Mouse (Mus musculus) lung, embryonic 16.5 days (tissue): ENCODE data around the gene Cep68. TPM values are rescaled to one million over a fixed set of nuclear protein-coding genes. Genes with fewer than 3 reads are reported as not detected.
"Not testable (repeated sequence)": the region's sequence is repeated elsewhere in the genome, so short reads cannot be mapped to it uniquely, and the experiment has no call there.

Source experiments
- ATAC-seq: fragments of 200-750 bp; cut with Nextera tagmentation; 2 replicates; pipeline ENCODE4 v1.8.0; 2017; ENCODE audit warnings: low read depth, mild to moderate bottlenecking, moderate library complexity
- H3K27ac ChIP-seq: fragments of 300-500 bp; sonication (generic); 2 replicates; pipeline ENCODE4 v1.5.1; 2014; ENCODE audit warnings: mild to moderate bottlenecking, control low read depth, low read length
- H3K27me3 ChIP-seq: fragments of 300-500 bp; sonication (generic); 2 replicates; pipeline ENCODE4 v1.6.1; 2014; ENCODE audit warnings: low read depth, low read length, mixed read lengths; ENCODE audit not compliant: control insufficient read depth, insufficient read depth
- H3K36me3 ChIP-seq: fragments of 300-500 bp; sonication (generic); 2 replicates; pipeline ENCODE4 v1.6.1; 2014; ENCODE audit warnings: low read length; ENCODE audit not compliant: control insufficient read depth, insufficient read depth
- H3K4me1 ChIP-seq: fragments of 300-500 bp; sonication (generic); replicated peaks from 2 replicates; pipeline ENCODE4 v1.6.1; 2014; ENCODE audit warnings: low read length, mixed read lengths; ENCODE audit not compliant: control insufficient read depth, insufficient read depth
- H3K4me2 ChIP-seq: fragments of 300-500 bp; sonication (generic); 2 replicates; pipeline ENCODE4 v1.6.1; 2014; ENCODE audit warnings: low read depth, low read length, control low read depth
- H3K4me3 ChIP-seq: fragments of 300-500 bp; sonication (generic); 2 replicates; pipeline ENCODE4 v1.5.1; 2014; ENCODE audit warnings: mild to moderate bottlenecking, low read length, control low read depth
- H3K9ac ChIP-seq: fragments of 300-500 bp; sonication (generic); 2 replicates; pipeline ENCODE4 v1.6.1; 2014; ENCODE audit warnings: low read length, control low read depth
- H3K9me3 ChIP-seq: fragments of 300-500 bp; sonication (generic); 2 replicates; pipeline ENCODE4 v1.6.1; 2016; ENCODE audit warnings: low read length; ENCODE audit not compliant: control insufficient read depth
- WGBS: fragments of 180-500 bp; shearing (Covaris S2); extraction: QIAGEN DNeasy Blood & Tissue Kit; methylation state at CpG from one replicate; pipeline ENCODE4 v1.1.7; 2014; 5-methylcytosine and 5-hydroxymethylcytosine counted together
- polyA plus RNA-seq: library from polyadenylated mRNA; unstranded; fragments of >200 nt; fragmentation: Nextera tagmentation; extraction: Ambion mirVana; gene quantifications from 2 replicates; pipeline ENCODE4 v1.2.1, GENCODE M21; 2015

The Cep68 gene
- polyA plus RNA-seq, 1 experiment from 2014 or later = 36.8 TPM

DNA sequence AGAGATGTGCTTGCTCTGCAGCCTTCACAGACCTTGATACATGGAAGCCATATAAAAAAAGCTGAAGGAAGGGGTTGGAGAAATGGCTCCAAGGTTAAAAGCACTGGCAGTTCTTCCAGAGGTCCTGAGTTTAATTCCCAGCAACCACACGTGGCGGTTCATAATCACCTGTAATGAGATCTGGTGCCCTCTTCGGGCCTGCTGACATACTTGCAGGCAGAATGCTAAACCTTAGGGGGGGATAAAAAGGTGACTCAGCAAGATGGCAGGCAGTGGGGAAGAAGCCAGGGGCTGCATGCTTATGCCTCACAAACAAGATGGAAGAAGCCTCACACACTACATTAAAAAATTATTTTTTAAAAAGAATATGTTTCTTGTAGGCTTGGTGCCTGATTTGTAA, 15.0 kb downstream of the Cep68 start:
- no peak overlapping the region for H3K9ac ChIP-seq
- no peaks in the 10 kb centered on the region for H3K9me3 ChIP-seq
- no peaks in the 10 kb centered on the region for H3K4me1 ChIP-seq
- no peak overlapping the region for H3K27ac ChIP-seq
- no peak overlapping the region for H3K4me3 ChIP-seq
- ATAC-seq = no peak
- H3K27me3 ChIP-seq = no peaks in the 10 kb centered on the region
- peaks cover 68% of the 10 kb centered on the region for H3K36me3 ChIP-seq
- H3K4me2 ChIP-seq = no peak overlapping the region
- 65% methylated on average over 3 of the region's 3 CpGs for WGBS

DNA sequence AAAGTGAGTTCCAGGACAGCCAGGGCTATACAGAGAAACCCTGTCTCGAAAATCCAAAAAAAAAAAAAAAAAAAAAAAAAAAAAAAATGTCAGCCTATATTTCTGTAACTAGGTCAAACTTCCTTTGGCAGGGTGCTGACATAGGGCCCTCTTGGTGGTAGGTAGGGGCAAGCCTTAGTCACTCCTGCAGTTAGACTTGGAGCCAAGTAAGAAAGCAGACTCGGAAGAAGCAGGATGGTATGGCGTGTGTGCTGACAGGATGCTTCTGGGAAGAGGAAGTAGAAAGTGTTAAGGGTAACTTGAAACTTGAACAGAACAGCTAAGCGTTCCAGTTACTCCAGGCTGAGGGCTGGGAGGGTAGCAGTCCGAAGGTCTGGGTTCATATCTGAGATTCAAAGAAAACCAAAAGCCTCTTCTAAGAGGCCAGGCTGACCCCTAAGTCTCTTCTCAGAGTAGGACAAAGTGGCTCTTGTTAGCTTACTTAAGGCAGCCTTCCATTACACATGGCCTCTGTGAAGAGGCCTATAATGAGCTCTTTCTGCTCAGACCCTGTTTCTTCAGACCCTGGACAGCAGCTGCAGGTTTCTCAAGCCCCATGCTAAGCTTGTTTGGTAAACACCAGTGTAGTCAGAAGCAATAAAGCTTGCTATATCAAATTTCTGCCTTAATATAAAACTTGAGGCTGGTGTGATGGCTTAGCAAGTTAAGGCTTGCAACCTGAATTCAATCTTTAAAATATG, 17.0 kb downstream of the Cep68 start:
- Histone ChIP-seq H3K27me3 (no peaks in the 10 kb centered on the region), H3K4me3 (no peak overlapping the region)

DNA sequence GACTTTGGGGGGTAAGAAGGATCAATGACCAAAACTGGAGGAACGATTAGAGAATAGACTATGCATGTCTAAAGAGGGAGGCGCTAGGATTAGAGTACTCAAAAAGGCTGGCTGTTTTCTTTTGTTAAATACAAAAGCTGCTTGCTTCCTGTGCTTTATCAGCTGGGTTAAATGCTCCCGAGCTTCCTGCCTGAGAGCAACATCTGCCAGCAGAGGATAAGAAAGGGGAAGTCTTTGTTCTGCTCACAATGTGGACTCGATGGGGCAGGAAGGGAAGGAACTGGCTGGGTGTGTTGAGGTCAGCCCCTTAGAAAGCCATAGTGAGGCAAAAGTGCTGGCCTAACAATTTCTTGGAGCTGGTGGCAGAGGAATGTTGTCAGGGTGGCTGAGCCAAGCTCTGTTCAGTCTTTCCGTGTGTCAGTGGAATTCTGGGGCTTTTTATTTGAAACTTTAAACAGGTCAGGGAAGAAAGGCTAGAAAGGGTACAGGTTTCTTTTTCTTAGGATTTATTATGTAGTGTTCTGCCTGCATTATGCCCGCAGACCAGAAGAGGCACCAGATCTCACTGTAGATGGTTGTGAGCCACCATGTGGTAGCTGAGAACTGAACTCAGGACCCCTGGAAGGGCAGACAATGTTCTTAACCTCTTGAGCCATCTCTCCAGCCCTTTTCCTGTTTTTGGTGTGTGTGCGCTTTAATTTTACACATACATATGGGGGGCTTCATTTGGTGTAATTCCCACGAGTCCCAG, 17.9 kb downstream of the Cep68 start:
- Histone ChIP-seq H3K27ac (peak overlapping the region; percentile 77), H3K9me3 (no peaks in the 10 kb centered on the region), H3K9ac (no peak overlapping the region), H3K36me3 (peaks cover 53% of the 10 kb centered on the region), H3K4me1 (no peaks in the 10 kb centered on the region), H3K27me3 (no peaks in the 10 kb centered on the region), H3K4me2 (no peak overlapping the region), H3K4me3 (no peak overlapping the region)
- 55% methylated on average over 8 of the region's 8 CpGs for WGBS
- peak; percentile 88 for ATAC-seq

More for the DNA sequence above, 17.0 kb downstream of the Cep68 start:
- H3K4me2 ChIP-seq = no peak overlapping the region
- no peaks in the 10 kb centered on the region for H3K9me3 ChIP-seq
- no peaks in the 10 kb centered on the region for H3K4me1 ChIP-seq
- H3K9ac ChIP-seq = no peak overlapping the region
- H3K27ac ChIP-seq = peak overlapping the region; percentile 77
- WGBS = 60% methylated on average over 5 of the region's 5 CpGs
- ATAC-seq = no peak
- H3K36me3 ChIP-seq = peaks cover 62% of the 10 kb centered on the region

DNA sequence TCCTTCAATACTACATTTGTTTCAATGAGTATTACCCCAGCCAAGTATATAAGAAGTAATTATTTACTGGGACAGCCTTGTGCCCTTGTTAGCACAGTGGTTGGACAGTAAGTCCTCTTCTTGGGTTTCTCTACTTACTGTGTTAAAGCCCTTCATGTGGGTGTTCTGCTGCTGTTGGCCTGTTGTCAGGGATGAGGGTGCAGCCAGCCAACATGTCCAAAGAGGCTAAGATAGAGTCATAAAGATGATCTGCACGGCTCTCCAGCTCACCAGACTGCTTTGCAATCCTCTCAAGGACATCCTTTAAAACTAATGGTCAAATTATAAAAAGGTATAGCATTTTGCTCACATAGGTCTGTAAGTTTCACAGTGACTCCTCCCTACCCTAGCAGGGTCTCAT, 18.9 kb downstream of the Cep68 start:
- Histone ChIP-seq H3K27ac (peak overlapping the region; percentile 73), H3K4me3 (no peak overlapping the region), H3K36me3 (peaks cover 56% of the 10 kb centered on the region), H3K9ac (no peak overlapping the region), H3K27me3 (no peaks in the 10 kb centered on the region), H3K4me1 (no peaks in the 10 kb centered on the region), H3K9me3 (no peaks in the 10 kb centered on the region), H3K4me2 (no peak overlapping the region)
- no peak for ATAC-seq
- 81% methylated on average over 1 of the region's 1 CpGs for WGBS

DNA sequence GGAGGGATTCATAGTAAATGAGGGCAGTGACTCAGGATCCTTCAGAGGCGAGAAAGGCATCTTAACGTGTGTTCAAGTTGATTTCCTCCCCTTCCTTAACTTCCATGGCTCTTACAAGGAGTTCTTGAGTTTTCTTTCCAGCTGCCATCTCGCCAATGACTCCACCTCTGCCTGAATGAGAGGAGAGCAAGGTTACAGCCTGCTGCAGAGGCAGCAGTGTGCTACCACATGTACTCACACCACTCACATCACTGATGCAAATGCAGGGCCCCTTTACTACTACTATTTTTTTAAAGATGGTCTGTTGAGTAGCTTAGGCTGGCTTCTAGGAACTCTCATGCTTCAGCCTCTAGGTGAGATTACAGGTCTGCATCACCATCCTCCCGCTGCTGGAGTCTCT, 19.9 kb downstream of the Cep68 start:
- WGBS = 68% methylated on average over 4 of the region's 4 CpGs
- ATAC-seq = no peak

DNA sequence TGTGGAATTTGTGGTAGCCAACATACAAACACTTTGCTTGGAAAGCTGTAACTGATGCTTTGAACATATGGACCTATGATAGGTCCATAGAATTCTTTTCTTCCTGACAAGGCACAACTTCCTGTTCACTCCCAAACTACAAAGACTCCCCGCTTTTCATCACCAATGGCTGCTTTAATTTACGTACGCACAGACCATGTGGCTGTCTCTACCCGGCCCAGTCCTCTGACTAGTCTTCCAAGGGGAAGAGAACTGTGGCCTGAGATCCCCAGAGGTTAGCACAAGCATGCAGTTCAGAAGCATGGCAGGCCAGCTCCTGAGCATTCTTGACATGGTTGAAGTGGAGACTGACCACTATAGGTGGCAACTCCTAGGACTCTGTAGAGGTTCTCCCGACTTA, 20.6 kb downstream of the Cep68 start:
- H3K9me3 ChIP-seq = no peaks in the 10 kb centered on the region
- H3K9ac ChIP-seq = no peak overlapping the region
- no peaks in the 10 kb centered on the region for H3K27me3 ChIP-seq
- no peak overlapping the region for H3K4me3 ChIP-seq
- no peaks in the 10 kb centered on the region for H3K4me1 ChIP-seq
- 70% methylated on average over 5 of the region's 5 CpGs for WGBS
- no peak for ATAC-seq
- H3K27ac ChIP-seq = no peak overlapping the region
- H3K36me3 ChIP-seq = peaks cover 60% of the 10 kb centered on the region
- no peak overlapping the region for H3K4me2 ChIP-seq

More for the DNA sequence above, 19.9 kb downstream of the Cep68 start:
- no peak overlapping the region for H3K4me2 ChIP-seq
- no peak overlapping the region for H3K4me3 ChIP-seq
- H3K9me3 ChIP-seq = no peaks in the 10 kb centered on the region
- no peak overlapping the region for H3K9ac ChIP-seq
- H3K4me1 ChIP-seq = no peaks in the 10 kb centered on the region
- H3K27ac ChIP-seq = peak overlapping the region; percentile 10; the same call in 1 of the 2 replicates
- H3K36me3 ChIP-seq = peaks cover 58% of the 10 kb centered on the region
- no peaks in the 10 kb centered on the region for H3K27me3 ChIP-seq

DNA sequence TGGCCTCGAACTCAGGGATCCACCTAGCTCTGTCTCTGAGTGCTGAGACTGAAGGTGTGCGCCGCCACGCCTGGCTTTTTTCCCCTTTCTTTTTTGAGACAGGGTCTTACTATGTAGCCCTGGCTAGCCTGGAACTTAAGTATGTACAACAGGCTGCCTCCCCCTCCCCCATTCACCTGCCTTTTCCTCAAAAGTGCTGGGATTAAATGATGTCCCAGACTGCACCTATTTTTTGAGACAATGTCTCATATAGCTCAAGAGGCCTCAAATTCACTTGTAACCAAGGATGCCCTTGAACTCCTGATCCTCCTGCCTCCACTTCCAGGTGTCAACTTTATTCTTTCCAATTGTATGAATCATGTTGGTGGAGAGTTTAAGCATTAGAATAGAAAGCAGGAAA, 23.3 kb downstream of the Cep68 start:
- H3K9me3 ChIP-seq = no peaks in the 10 kb centered on the region
- H3K4me2 ChIP-seq = no peak overlapping the region
- WGBS = 94% methylated on average over 4 of the region's 4 CpGs
- H3K27ac ChIP-seq = no peak overlapping the region
- H3K36me3 ChIP-seq = peaks cover 54% of the 10 kb centered on the region
- H3K27me3 ChIP-seq = no peaks in the 10 kb centered on the region
- H3K4me1 ChIP-seq = no peaks in the 10 kb centered on the region
- H3K4me3 ChIP-seq = no peak overlapping the region
- no peak for ATAC-seq
- no peak overlapping the region for H3K9ac ChIP-seq

DNA sequence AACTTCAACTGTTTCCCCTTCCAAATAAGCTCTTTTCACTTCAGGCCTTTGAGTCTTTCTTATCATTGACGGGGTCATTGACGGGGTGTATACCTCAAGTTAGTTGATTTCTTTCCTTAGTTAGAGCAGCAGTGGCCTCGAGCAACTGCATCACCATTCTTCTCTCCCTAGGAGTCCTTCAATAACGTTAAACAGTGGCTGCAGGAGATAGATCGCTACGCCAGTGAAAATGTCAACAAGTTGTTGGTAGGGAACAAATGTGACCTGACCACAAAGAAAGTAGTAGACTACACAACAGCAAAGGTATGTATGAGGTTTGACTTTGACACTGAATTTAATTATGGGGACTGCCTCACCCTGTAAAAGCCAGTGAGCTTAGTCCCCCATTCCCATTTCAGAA, 25.0 kb downstream of the Cep68 start:
- no peaks in the 10 kb centered on the region for H3K9me3 ChIP-seq
- no peak overlapping the region for H3K4me3 ChIP-seq
- H3K9ac ChIP-seq = no peak overlapping the region
- 79% methylated on average over 6 of the region's 6 CpGs for WGBS
- no peak overlapping the region for H3K4me2 ChIP-seq
- peaks cover 44% of the 10 kb centered on the region for H3K36me3 ChIP-seq
- H3K27ac ChIP-seq = no peak overlapping the region
- H3K4me1 ChIP-seq = no peaks in the 10 kb centered on the region
- H3K27me3 ChIP-seq = no peaks in the 10 kb centered on the region
- ATAC-seq = no peak

DNA sequence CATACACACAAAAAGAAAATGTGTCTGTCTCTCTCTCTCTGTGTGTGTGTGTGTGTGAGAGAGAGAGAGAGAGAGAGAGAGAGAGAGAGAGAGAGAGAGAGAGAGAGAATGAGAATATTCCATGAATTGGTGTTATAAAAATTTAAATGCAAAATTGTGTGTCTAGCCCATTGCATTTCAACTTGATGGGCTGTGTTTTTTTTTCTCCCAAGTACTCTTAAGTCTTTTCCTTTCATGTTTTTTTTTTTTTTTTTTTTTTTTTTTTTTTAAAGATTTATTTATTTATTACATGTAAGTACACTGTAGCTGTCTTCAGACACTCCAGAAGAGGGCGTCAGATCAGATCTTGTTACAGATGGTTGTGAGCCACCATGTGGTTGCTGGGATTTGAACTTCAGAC, 27.6 kb downstream of the Cep68 start:
- H3K4me2 ChIP-seq, H3K27me3 ChIP-seq, H3K9ac ChIP-seq, H3K4me3 ChIP-seq, H3K4me1 ChIP-seq, ATAC-seq, H3K27ac ChIP-seq, H3K9me3 ChIP-seq: not testable (repeated sequence)
- no CpG with 5 or more reads among the region's 1 CpGs for WGBS
- peaks cover 47% of the 10 kb centered on the region for H3K36me3 ChIP-seq
